Mouse (Mus musculus): ENCODE data around the gene Vav2. TPM values are rescaled to one million over a fixed set of nuclear protein-coding genes. Genes with fewer than 3 reads are reported as not detected.

Gene Vav2
- total RNA-seq, 4 experiments from 2014 or later: 8.2 to 13.1 (median 12.1) TPM

Small RNAs within 50 kb of the gene (microRNA-seq; reads per million reads assigned to microRNA genes)
- gene Gm24049 (not detected), gene Mir7578 (not detected)

Other genes with a start within 250 kb of the Vav2 start
- 10 to 100 TPM in 2 of 4 experiments, 1 to 10 TPM in 2; 3.5 to 13.3 (median 7.6) TPM for gene Sardh, start 178.7 kb downstream of the Vav2 start, total RNA-seq (2022)
- 1 to 10 TPM; 1.2 to 2.0 (median 1.9) TPM for gene Brd3os, start 15.3 kb upstream of the Vav2 start, total RNA-seq (2022)
- gene Brd3, start 80.6 kb upstream of the Vav2 start, total RNA-seq (2022): 10 to 100 TPM; 27.4 to 28.6 (median 28.3) TPM
- gene Wdr5, start 88.1 kb upstream of the Vav2 start, total RNA-seq (2022): 10 to 100 TPM; 22.0 to 25.5 (median 23.5) TPM
- 10 to 100 TPM; 50.5 to 61.2 (median 56.9) TPM for gene Rxra, start 249.4 kb upstream of the Vav2 start, total RNA-seq (2022)

Measured in heart, adult 8-10 months (tissue).